Mouse (Mus musculus) limb, embryonic 10.5 days (tissue): ENCODE results near the gene Nfx1. TPM values are rescaled to one million over a fixed set of nuclear protein-coding genes. Genes with fewer than 3 reads are reported as not detected.

Experiments
- DNase-seq: peaks from one replicate; pipeline ENCODE4 v3.0.0-alpha.2; 2017; ENCODE audit warnings: low spot score
- H3K27ac ChIP-seq: fragments of 300-500 bp; sonication (generic); 2 replicates; pipeline ENCODE4 v1.5.1; 2016; ENCODE audit warnings: mild to moderate bottlenecking
- H3K27me3 ChIP-seq: fragments of 300-500 bp; sonication (generic); 2 replicates; pipeline ENCODE4 v1.6.1; 2016; ENCODE audit warnings: low read depth, mild to moderate bottlenecking; ENCODE audit not compliant: poor library complexity, severe bottlenecking
- H3K36me3 ChIP-seq: fragments of 300-500 bp; sonication (generic); 2 replicates; pipeline ENCODE4 v1.6.1; 2016; ENCODE audit warnings: mild to moderate bottlenecking, moderate library complexity
- H3K4me1 ChIP-seq: fragments of 300-500 bp; sonication (generic); 2 replicates; pipeline ENCODE4 v1.6.1; 2016
- H3K4me3 ChIP-seq: fragments of 300-500 bp; sonication (generic); 2 replicates; pipeline ENCODE4 v1.5.1; 2016; ENCODE audit warnings: mild to moderate bottlenecking, moderate library complexity
- H3K9me3 ChIP-seq: fragments of 300-500 bp; sonication (generic); replicated peaks from 2 replicates; pipeline ENCODE4 v1.6.1; 2016; ENCODE audit warnings: mild to moderate bottlenecking
- WGBS: fragments of 180-500 bp; shearing (Covaris S2); methylation state at CpG from one replicate; pipeline ENCODE4 v1.1.7; 2016; 5-methylcytosine and 5-hydroxymethylcytosine counted together
- polyA plus RNA-seq: library from polyadenylated mRNA; unstranded; fragments of >200 nt; fragmentation: Nextera tagmentation; extraction: Ambion mirVana; gene quantifications from 2 replicates; pipeline ENCODE4 v1.2.1, GENCODE M21; 2016

Gene Nfx1
- polyA plus RNA-seq, 1 experiment from 2014 or later = 109 TPM

GRCm38 (mm10) chr4:41031242-41031641 lies 60.5 kb downstream of the Nfx1 start:
- DNase-seq = no peak
- Histone ChIP-seq H3K4me1 (no peaks in the 10 kb centered on the region), H3K27me3 (no peaks in the 10 kb centered on the region), H3K9me3 (no peaks in the 10 kb centered on the region), H3K36me3 (peaks cover 22% of the 10 kb centered on the region), H3K27ac (no peak overlapping the region), H3K4me3 (no peak overlapping the region)
- 85% methylated on average over 3 of the region's 3 CpGs for WGBS

- Histone ChIP-seq H3K27ac (no peak overlapping the region), H3K4me1 (no peaks in the 10 kb centered on the region), H3K4me3 (no peak overlapping the region), H3K9me3 (no peaks in the 10 kb centered on the region), H3K36me3 (no peaks in the 10 kb centered on the region), H3K27me3 (no peaks in the 10 kb centered on the region)
- WGBS = 60% methylated on average over 3 of the region's 3 CpGs
- DNase-seq = no peak
Measured at GRCm38 (mm10) chr4:41037942-41038341, 67.2 kb downstream of the Nfx1 start.

- no peak for DNase-seq
- H3K4me3 ChIP-seq = no peak overlapping the region
- no peaks in the 10 kb centered on the region for H3K36me3 ChIP-seq
- 76% methylated on average over 7 of the region's 7 CpGs for WGBS
- H3K9me3 ChIP-seq = no peaks in the 10 kb centered on the region
- no peaks in the 10 kb centered on the region for H3K4me1 ChIP-seq
- H3K27me3 ChIP-seq = no peaks in the 10 kb centered on the region
- H3K27ac ChIP-seq = no peak overlapping the region
Measured at GRCm38 (mm10) chr4:41040983-41041382, 70.3 kb downstream of the Nfx1 start.

- Histone ChIP-seq H3K4me3 (no peak overlapping the region), H3K27ac (no peak overlapping the region), H3K4me1 (peaks cover 5% of the 10 kb centered on the region), H3K9me3 (no peaks in the 10 kb centered on the region), H3K27me3 (no peaks in the 10 kb centered on the region), H3K36me3 (no peaks in the 10 kb centered on the region)
- WGBS = 83% methylated on average over 12 of the region's 12 CpGs
- DNase-seq = no peak
Measured at GRCm38 (mm10) chr4:41042880-41043279, 72.2 kb downstream of the Nfx1 start.

GRCm38 (mm10) chr4:41043961-41044360 lies 73.3 kb downstream of the Nfx1 start:
- Histone ChIP-seq H3K9me3 (no peaks in the 10 kb centered on the region), H3K4me3 (no peak overlapping the region), H3K27ac (no peak overlapping the region), H3K36me3 (no peaks in the 10 kb centered on the region), H3K4me1 (peaks cover 13% of the 10 kb centered on the region), H3K27me3 (no peaks in the 10 kb centered on the region)
- 81% methylated on average over 5 of the region's 5 CpGs for WGBS
- no peak for DNase-seq

GRCm38 (mm10) chr4:41045288-41045687 lies 74.6 kb downstream of the Nfx1 start:
- H3K27me3 ChIP-seq = no peaks in the 10 kb centered on the region
- no peak for DNase-seq
- H3K4me1 ChIP-seq = peaks cover 13% of the 10 kb centered on the region
- H3K9me3 ChIP-seq = no peaks in the 10 kb centered on the region
- H3K27ac ChIP-seq = no peak overlapping the region
- no peak overlapping the region for H3K4me3 ChIP-seq
- no peaks in the 10 kb centered on the region for H3K36me3 ChIP-seq
- WGBS = 93% methylated on average over 3 of the region's 3 CpGs

GRCm38 (mm10) chr4:41046254-41046795 lies 75.6 kb downstream of the Nfx1 start:
- no peaks in the 10 kb centered on the region for H3K27me3 ChIP-seq
- peaks cover 17% of the 10 kb centered on the region for H3K4me1 ChIP-seq
- no peaks in the 10 kb centered on the region for H3K36me3 ChIP-seq
- 84% methylated on average over 13 of the region's 13 CpGs for WGBS
- DNase-seq = no peak
- no peaks in the 10 kb centered on the region for H3K9me3 ChIP-seq
- no peak overlapping the region for H3K27ac ChIP-seq
- H3K4me3 ChIP-seq = no peak overlapping the region

GRCm38 (mm10) chr4:41047524-41048271 lies 77.0 kb downstream of the Nfx1 start, which contains the start of gene Aqp7:
TSS of gene Aqp7 (minus strand) at chr4:41048139.
- peak; percentile 37 for DNase-seq
- Histone ChIP-seq H3K4me1 (peaks cover 17% of the 10 kb centered on the region), H3K27ac (0 out of 2 replicates have a peak within 1 kb of the TSS, but pooled peaks have one; percentile 1), H3K27me3 (no peaks in the 10 kb centered on the region), H3K9me3 (no peaks in the 10 kb centered on the region), H3K4me3 (no peak within 1 kb of the TSS), H3K36me3 (no peaks in the 10 kb centered on the region)
- WGBS = 28% methylated on average over 9 of the region's 9 CpGs

GRCm38 (mm10) chr4:41048926-41049325 lies 78.2 kb downstream of the Nfx1 start:
- no peaks in the 10 kb centered on the region for H3K27me3 ChIP-seq
- no peaks in the 10 kb centered on the region for H3K9me3 ChIP-seq
- H3K36me3 ChIP-seq = no peaks in the 10 kb centered on the region
- 81% methylated on average over 2 of the region's 2 CpGs for WGBS
- H3K4me1 ChIP-seq = peaks cover 17% of the 10 kb centered on the region
- H3K4me3 ChIP-seq = no peak overlapping the region
- DNase-seq = no peak
- no peak overlapping the region for H3K27ac ChIP-seq

GRCm38 (mm10) chr4:41050726-41051675 lies 80.3 kb downstream of the Nfx1 start:
- Histone ChIP-seq H3K27ac (peak overlapping the region; percentile 77), H3K27me3 (no peaks in the 10 kb centered on the region), H3K36me3 (no peaks in the 10 kb centered on the region), H3K4me1 (peaks cover 24% of the 10 kb centered on the region), H3K9me3 (no peaks in the 10 kb centered on the region), H3K4me3 (peak overlapping the region; percentile 28; the same call in 1 of the 2 replicates)
- DNase-seq = peak; percentile 91
- 36% methylated on average over 16 of the region's 16 CpGs for WGBS

- no peak overlapping the region for H3K4me3 ChIP-seq
- H3K27ac ChIP-seq = no peak overlapping the region
- WGBS = 77% methylated on average over 7 of the region's 7 CpGs
- H3K27me3 ChIP-seq = no peaks in the 10 kb centered on the region
- H3K4me1 ChIP-seq = peaks cover 24% of the 10 kb centered on the region
- H3K9me3 ChIP-seq = no peaks in the 10 kb centered on the region
- no peaks in the 10 kb centered on the region for H3K36me3 ChIP-seq
- no peak for DNase-seq
Measured at GRCm38 (mm10) chr4:41051781-41052180, 81.1 kb downstream of the Nfx1 start.

- no peak for DNase-seq
- no peaks in the 10 kb centered on the region for H3K9me3 ChIP-seq
- H3K27ac ChIP-seq = no peak overlapping the region
- no peaks in the 10 kb centered on the region for H3K36me3 ChIP-seq
- WGBS = 70% methylated on average over 13 of the region's 13 CpGs
- H3K27me3 ChIP-seq = no peaks in the 10 kb centered on the region
- H3K4me1 ChIP-seq = peaks cover 12% of the 10 kb centered on the region
- no peak overlapping the region for H3K4me3 ChIP-seq
Measured at GRCm38 (mm10) chr4:41055111-41055510, 84.4 kb downstream of the Nfx1 start.

GRCm38 (mm10) chr4:41056253-41056652 lies 85.5 kb downstream of the Nfx1 start:
- WGBS = 53% methylated on average over 1 of the region's 1 CpGs
- DNase-seq = no peak

More at GRCm38 (mm10) chr4:41056253-41056652, 85.5 kb downstream of the Nfx1 start:
- H3K4me3 ChIP-seq = no peak overlapping the region
- H3K27ac ChIP-seq = no peak overlapping the region; the same call in 1 of the 2 replicates
- no peaks in the 10 kb centered on the region for H3K36me3 ChIP-seq
- no peaks in the 10 kb centered on the region for H3K27me3 ChIP-seq
- H3K9me3 ChIP-seq = no peaks in the 10 kb centered on the region
- peaks cover 7% of the 10 kb centered on the region; the same call in 1 of the 2 replicates for H3K4me1 ChIP-seq
